Mouse (Mus musculus) liver, embryonic 11.5 days (tissue): ENCODE results near the gene Gpr68. TPM values are rescaled to one million over a fixed set of nuclear protein-coding genes. Genes with fewer than 3 reads are reported as not detected.

Experiments
- ATAC-seq: fragments of 200-750 bp; cut with Nextera tagmentation; replicated peaks from 2 replicates; pipeline ENCODE4 v1.8.0; 2017; ENCODE audit warnings: moderate number of reproducible peaks, mild to moderate bottlenecking, moderate TSS enrichment, moderate library complexity; ENCODE audit not compliant: low FRiP score
- DNase-seq: peaks from one replicate; pipeline ENCODE4 v3.0.0-alpha.2; 2017; ENCODE audit warnings: low spot score
- H3K27ac ChIP-seq: fragments of 300-500 bp; sonication (generic); 2 replicates; pipeline ENCODE4 v1.5.1; 2014; ENCODE audit warnings: mild to moderate bottlenecking, low read depth, low read length, control low read depth
- H3K27me3 ChIP-seq: fragments of 300-500 bp; sonication (generic); replicated peaks from 2 replicates; pipeline ENCODE4 v1.6.1; 2014; ENCODE audit warnings: low read length, mixed read lengths; ENCODE audit not compliant: control insufficient read depth, insufficient read depth
- H3K36me3 ChIP-seq: fragments of 300-500 bp; sonication (generic); 2 replicates; pipeline ENCODE4 v1.6.1; 2014; ENCODE audit warnings: mild to moderate bottlenecking, low read length, moderate library complexity, mixed read lengths; ENCODE audit not compliant: control insufficient read depth, insufficient read depth
- H3K4me1 ChIP-seq: fragments of 300-500 bp; sonication (generic); replicated peaks from 2 replicates; pipeline ENCODE4 v1.6.1; 2014; ENCODE audit warnings: low read length, mixed read lengths; ENCODE audit not compliant: control insufficient read depth, insufficient read depth
- H3K4me2 ChIP-seq: fragments of 300-500 bp; sonication (generic); 2 replicates; pipeline ENCODE4 v1.6.1; 2014; ENCODE audit warnings: mild to moderate bottlenecking, control low read depth, moderate library complexity
- H3K4me3 ChIP-seq: fragments of 300-500 bp; sonication (generic); 2 replicates; pipeline ENCODE4 v1.5.1; 2014; ENCODE audit warnings: low read depth, low read length, control low read depth
- H3K9ac ChIP-seq: fragments of 300-500 bp; sonication (generic); 2 replicates; pipeline ENCODE4 v1.6.1; 2014; ENCODE audit warnings: low read depth, low read length, control low read depth
- H3K9me3 ChIP-seq: fragments of 300-500 bp; sonication (generic); 2 replicates; pipeline ENCODE4 v1.6.1; 2016; ENCODE audit warnings: low read length, inconsistent platforms, mixed read lengths; ENCODE audit not compliant: control insufficient read depth
- WGBS: fragments of 180-500 bp; shearing (Covaris S2); extraction: QIAGEN DNeasy Blood & Tissue Kit; methylation state at CpG from one replicate; pipeline ENCODE4 v1.1.7; 2014; 5-methylcytosine and 5-hydroxymethylcytosine counted together
- polyA plus RNA-seq: library from polyadenylated mRNA; unstranded; fragments of >200 nt; fragmentation: Nextera tagmentation; extraction: Ambion mirVana; gene quantifications from 2 replicates; pipeline ENCODE4 v1.2.1, GENCODE M21; 2014

The Gpr68 gene
- polyA plus RNA-seq, 1 experiment from 2014 or later = 0.10 TPM

- Histone ChIP-seq H3K27me3 (peaks cover 47% of the 10 kb centered on the region), H3K4me3 (no peak overlapping the region), H3K4me2 (no peak overlapping the region), H3K27ac (no peak overlapping the region), H3K9me3 (no peaks in the 10 kb centered on the region), H3K4me1 (0 out of 2 replicates have a peak, but pooled peaks cover 3% of the 10 kb centered on the region), H3K9ac (no peak overlapping the region), H3K36me3 (no peaks in the 10 kb centered on the region)
- ATAC-seq (no peak), DNase-seq (no peak)
- WGBS = 80% methylated on average over 9 of the region's 9 CpGs
Observed at GRCm38 (mm10) chr12:100903761-100904160, 4.2 kb downstream of the Gpr68 start.

- 71% methylated on average over 6 of the region's 6 CpGs for whole genome bisulfite sequencing
- no peak for ATAC-seq
- H3K4me1 ChIP-seq = 0 out of 2 replicates have a peak, but pooled peaks cover 3% of the 10 kb centered on the region
Observed at GRCm38 (mm10) chr12:100901386-100901785, 6.6 kb downstream of the Gpr68 start.

GRCm38 (mm10) chr12:100900901-100901300 lies 7.1 kb downstream of the Gpr68 start:
- DNase-seq = no peak
- peaks cover 53% of the 10 kb centered on the region for H3K27me3 ChIP-seq
- no peak overlapping the region for H3K4me2 ChIP-seq
- WGBS = 66% methylated on average over 6 of the region's 6 CpGs
- no peak overlapping the region for H3K9ac ChIP-seq
- H3K36me3 ChIP-seq = no peaks in the 10 kb centered on the region
- H3K4me1 ChIP-seq = 0 out of 2 replicates have a peak, but pooled peaks cover 3% of the 10 kb centered on the region
- no peak overlapping the region for H3K4me3 ChIP-seq
- no peak overlapping the region for H3K27ac ChIP-seq
- ATAC-seq = no peak
- no peaks in the 10 kb centered on the region for H3K9me3 ChIP-seq

More at GRCm38 (mm10) chr12:100901386-100901785, 6.6 kb downstream of the Gpr68 start:
- no peaks in the 10 kb centered on the region for H3K36me3 ChIP-seq
- H3K4me3 ChIP-seq = no peak overlapping the region
- H3K4me2 ChIP-seq = no peak overlapping the region
- no peaks in the 10 kb centered on the region for H3K9me3 ChIP-seq
- H3K9ac ChIP-seq = no peak overlapping the region
- H3K27ac ChIP-seq = no peak overlapping the region
- H3K27me3 ChIP-seq = peaks cover 51% of the 10 kb centered on the region
- no peak for DNase-seq

- Histone ChIP-seq H3K27ac (no peak overlapping the region), H3K27me3 (peaks cover 53% of the 10 kb centered on the region), H3K4me3 (peak overlapping the region; percentile 14), H3K9ac (no peak overlapping the region), H3K36me3 (no peaks in the 10 kb centered on the region), H3K9me3 (no peaks in the 10 kb centered on the region), H3K4me1 (0 out of 2 replicates have a peak, but pooled peaks cover 3% of the 10 kb centered on the region), H3K4me2 (peak overlapping the region; percentile 47)
- ATAC-seq (no peak), DNase-seq (no peak)
- WGBS = under 1% methylated on average over 30 of the region's 30 CpGs
Observed at GRCm38 (mm10) chr12:100899111-100899640, 8.8 kb downstream of the Gpr68 start.

- DNase-seq = no peak
- H3K36me3 ChIP-seq = no peaks in the 10 kb centered on the region
- no peak for ATAC-seq
- peaks cover 53% of the 10 kb centered on the region for H3K27me3 ChIP-seq
- H3K4me2 ChIP-seq = no peak overlapping the region
- H3K9me3 ChIP-seq = no peaks in the 10 kb centered on the region
- H3K4me1 ChIP-seq = 0 out of 2 replicates have a peak, but pooled peaks cover 3% of the 10 kb centered on the region
- H3K9ac ChIP-seq = no peak overlapping the region
- H3K4me3 ChIP-seq = no peak overlapping the region
- no peak overlapping the region for H3K27ac ChIP-seq
- 43% methylated on average over 12 of the region's 12 CpGs for WGBS
Observed at GRCm38 (mm10) chr12:100897736-100898650, 10.0 kb downstream of the Gpr68 start.

GRCm38 (mm10) chr12:100896661-100897060 lies 11.3 kb downstream of the Gpr68 start:
- no peaks in the 10 kb centered on the region for H3K36me3 ChIP-seq
- H3K4me2 ChIP-seq = no peak overlapping the region
- DNase-seq (no peak), ATAC-seq (no peak)
- H3K4me3 ChIP-seq = no peak overlapping the region
- H3K4me1 ChIP-seq = 0 out of 2 replicates have a peak, but pooled peaks cover 3% of the 10 kb centered on the region
- no peak overlapping the region for H3K9ac ChIP-seq
- 20% methylated on average over 3 of the region's 3 CpGs for WGBS
- no peaks in the 10 kb centered on the region for H3K9me3 ChIP-seq
- H3K27me3 ChIP-seq = peaks cover 52% of the 10 kb centered on the region
- no peak overlapping the region for H3K27ac ChIP-seq

- H3K27me3 ChIP-seq = peaks cover 43% of the 10 kb centered on the region
- no peak overlapping the region for H3K4me2 ChIP-seq
- H3K36me3 ChIP-seq = no peaks in the 10 kb centered on the region
- WGBS = 19% methylated on average over 2 of the region's 2 CpGs
- 0 out of 2 replicates have a peak, but pooled peaks cover 3% of the 10 kb centered on the region for H3K4me1 ChIP-seq
- no peak overlapping the region for H3K27ac ChIP-seq
- no peak for DNase-seq
- ATAC-seq = no peak
- H3K9me3 ChIP-seq = no peaks in the 10 kb centered on the region
- no peak overlapping the region for H3K4me3 ChIP-seq
- H3K9ac ChIP-seq = no peak overlapping the region
Observed at GRCm38 (mm10) chr12:100895504-100895903, 12.5 kb downstream of the Gpr68 start.

GRCm38 (mm10) chr12:100890548-100890947 lies 17.4 kb downstream of the Gpr68 start:
- Histone ChIP-seq H3K27ac (no peak overlapping the region), H3K4me2 (no peak overlapping the region), H3K4me3 (no peak overlapping the region), H3K36me3 (no peaks in the 10 kb centered on the region), H3K9me3 (no peaks in the 10 kb centered on the region), H3K9ac (no peak overlapping the region), H3K27me3 (peaks cover 5% of the 10 kb centered on the region; the same call in 1 of the 2 replicates), H3K4me1 (no peaks in the 10 kb centered on the region)
- no peak for DNase-seq
- ATAC-seq = no peak
- WGBS = 61% methylated on average over 3 of the region's 3 CpGs
